ENCODE assay signal across 25 mouse cellular contexts in the genomic region with DNA sequence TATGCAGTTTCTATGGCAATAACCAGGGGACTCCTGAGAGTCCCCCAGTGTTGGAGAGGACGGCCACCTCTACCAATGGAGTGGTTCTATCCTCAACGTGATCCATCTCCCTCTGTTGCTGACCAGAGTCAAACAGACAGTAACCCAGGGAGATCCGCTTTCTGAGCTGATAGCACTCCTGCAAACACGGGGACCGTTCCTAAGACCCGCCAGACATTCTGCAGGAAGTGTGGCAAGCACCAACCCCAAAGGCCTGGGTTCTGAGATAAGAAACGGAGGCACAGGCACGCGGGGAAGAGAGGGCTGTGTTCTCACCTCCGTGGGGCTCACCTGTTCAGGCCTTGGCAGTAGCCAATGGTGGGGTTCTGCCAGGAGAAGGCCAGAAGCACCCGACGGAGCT. TPM values are rescaled to one million over a fixed set of nuclear protein-coding genes. Genes with fewer than 3 reads are reported as not detected.
DNase-seq lines count a peak whose midpoint lies in the region; ATAC-seq and TF ChIP-seq lines count a peak whose summit lies in the region.
"Had no signal": no experiment of that assay in that cellular context is flagged by ENCODE, and none has a peak within 500 bp of the region (broad histone marks: within the 10 kb centered on the region; RNA-seq: fewer than 3 reads in every experiment).

No protein-coding gene starts in this region.

- H3K9me3 ChIP-seq in liver, postnatal 0 days (ENCODE audit: low read length) = no peaks in the 10 kb centered on the region
- no peaks in the 10 kb centered on the region for H3K9me3 ChIP-seq in liver, embryonic 11.5 days (ENCODE audit: control insufficient read depth, low read length)
- H3K9me3 ChIP-seq in ES-E14 (ENCODE audit: control insufficient read depth, insufficient read depth, low read depth, low read length) = no peaks in the 10 kb centered on the region
- H3K9me3 ChIP-seq: embryonic facial prominence, embryonic 12.5 days; forebrain, embryonic 12.5 days; heart, embryonic 15.5 days; hindbrain, embryonic 15.5 days had no signal

- no peaks in the 10 kb centered on the region for H3K36me3 ChIP-seq in liver, postnatal 0 days (replicated peaks; ENCODE audit: insufficient read depth, low read length)
- H3K36me3 ChIP-seq in liver, embryonic 11.5 days (ENCODE audit: control insufficient read depth, insufficient read depth, low read length) = no peaks in the 10 kb centered on the region
- peaks cover 3% of the 10 kb centered on the region; the same call in 1 of the 2 replicates for H3K36me3 ChIP-seq in ES-E14 (ENCODE audit: control insufficient read depth, insufficient read depth, low read length, poor library complexity, severe bottlenecking)
- H3K36me3 ChIP-seq: embryonic facial prominence, embryonic 12.5 days; forebrain, embryonic 12.5 days; heart, embryonic 15.5 days; hindbrain, embryonic 15.5 days had no signal

- no peak for DNase-seq in liver, postnatal 0 days
- DNase-seq in liver, embryonic 11.5 days (ENCODE audit: low spot score) = no peak
- DNase-seq in ES-E14 (ENCODE audit: low read depth, low spot score) = no peak
- DNase-seq in kidney, adult 9 months = no peak
- no peak for DNase-seq in adrenal gland, adult 2 months
- no peak for DNase-seq in adrenal gland, postnatal 25 days
- DNase-seq: adrenal gland, postnatal 36 days; B cell, adult 2 months; cerebellum, adult 11 months; cerebellum, adult 8-10 months; cerebellum, postnatal 14 days; gastrocnemius, postnatal 10 days; heart, adult 2 months; heart, postnatal 36 days had no signal

- H3K4me2 ChIP-seq in liver, postnatal 0 days (ENCODE audit: low read depth, low read length) = peak overlapping the region; percentile 32; the same call in 1 of the 2 replicates
- no peak overlapping the region for H3K4me2 ChIP-seq in liver, embryonic 11.5 days
- H3K4me2 ChIP-seq: embryonic facial prominence, embryonic 12.5 days; forebrain, embryonic 12.5 days; heart, embryonic 11.5 days; heart, embryonic 15.5 days; hindbrain, embryonic 15.5 days had no signal

- 27% methylated on average over 12 of the region's 12 CpGs for WGBS in liver, postnatal 0 days (ENCODE audit: insufficient replicate concordance)
- WGBS in liver, embryonic 11.5 days = 34% methylated on average over 12 of the region's 12 CpGs

- H3K27me3 ChIP-seq in liver, postnatal 0 days (ENCODE audit: insufficient read depth, low read length) = no peaks in the 10 kb centered on the region
- peaks cover 6% of the 10 kb centered on the region; the same call in 1 of the 2 replicates for H3K27me3 ChIP-seq in liver, embryonic 11.5 days (replicated peaks; ENCODE audit: control insufficient read depth, insufficient read depth, low read length)
- H3K27me3 ChIP-seq: hindbrain, embryonic 15.5 days; Patski had no signal

- ATAC-seq in liver, postnatal 0 days = no peak
- no peak for ATAC-seq in liver, embryonic 11.5 days (replicated peaks; ENCODE audit: low FRiP score)
- peak; percentile 19 for ATAC-seq in common myeloid progenitor, adult 5-6 weeks (replicated peaks; ENCODE audit: low read depth, poor library complexity, severe bottlenecking)
- ATAC-seq: activated CD4-positive, CD25-positive, alpha-beta regulatory T cell, adult 4 months; CD4-positive, CD25-positive, alpha-beta regulatory T cell, adult 4 months; forebrain, embryonic 16.5 days; intestine, embryonic 16.5 days; Patski had no signal

- no peak overlapping the region for H3K27ac ChIP-seq in liver, postnatal 0 days (ENCODE audit: low read depth)
- H3K27ac ChIP-seq in liver, embryonic 11.5 days (ENCODE audit: low read depth, low read length) = no peak overlapping the region
- no peak overlapping the region for H3K27ac ChIP-seq in ES-E14 (ENCODE audit: insufficient read depth, low read depth, low read length, poor library complexity, severe bottlenecking)
- H3K27ac ChIP-seq: embryonic facial prominence, embryonic 12.5 days; forebrain, embryonic 12.5 days; heart, adult 2 months; heart, embryonic 15.5 days; hindbrain, embryonic 15.5 days had no signal

- no peak overlapping the region for H3K9ac ChIP-seq in liver, postnatal 0 days (replicated peaks)
- no peak overlapping the region for H3K9ac ChIP-seq in liver, embryonic 11.5 days (ENCODE audit: low read depth, low read length)
- 0 out of 2 replicates have a peak overlapping the region, but pooled peaks have one; percentile 30 for H3K9ac ChIP-seq in ES-E14 (ENCODE audit: insufficient read depth, low read depth, low read length, poor library complexity, severe bottlenecking)
- H3K9ac ChIP-seq: embryonic facial prominence, embryonic 12.5 days; forebrain, embryonic 12.5 days; heart, embryonic 15.5 days; hindbrain, embryonic 15.5 days had no signal

- H3K4me3 ChIP-seq in liver, postnatal 0 days (ENCODE audit: low read depth, low read length) = no peak overlapping the region
- no peak overlapping the region for H3K4me3 ChIP-seq in liver, embryonic 11.5 days (ENCODE audit: low read depth, low read length)
- peak overlapping the region in 1 of 2 experiments; percentile 58; a peak in 1 of 4 replicates for H3K4me3 ChIP-seq in ES-E14 (ENCODE audit: insufficient read depth in 1 of 2, low read depth in 1 of 2, low read length in 2 of 2, poor library complexity in 1 of 2, severe bottlenecking in 1 of 2)
- H3K4me3 ChIP-seq: embryonic facial prominence, embryonic 12.5 days; forebrain, embryonic 12.5 days; heart, adult 2 months; heart, embryonic 15.5 days; hindbrain, embryonic 15.5 days had no signal

- TF ChIP-seq EP300 in liver, postnatal 0 days (IDR thresholded peaks at IDR 0.05; ENCODE audit: low read depth) = no peak

- in situ Hi-C loops in ES-E14 (cut with MboI; ENCODE audit: low sequenced_read_pairs in 2 of 2, unreplicated experiment in 2 of 2) = loop anchor here in 1 of 2 experiments (5.0 kb wide), 1 partner anchor 39 kb away; a partner anchor contains a TSS

- H3K4me1 ChIP-seq in liver, postnatal 0 days (ENCODE audit: insufficient read depth) = 0 out of 2 replicates have a peak, but pooled peaks cover 2% of the 10 kb centered on the region
- peaks cover 11% of the 10 kb centered on the region for H3K4me1 ChIP-seq in liver, embryonic 11.5 days (replicated peaks; ENCODE audit: control insufficient read depth, insufficient read depth, low read length)
- H3K4me1 ChIP-seq in ES-E14 (ENCODE audit: control insufficient read depth in 2 of 2, insufficient read depth in 2 of 2, low read length in 2 of 2, poor library complexity in 1 of 2) = peaks cover 2 to 8% of the 10 kb centered on the region in 2 experiments; a peak in 1 of 4 replicates
- H3K4me1 ChIP-seq: embryonic facial prominence, embryonic 12.5 days; forebrain, embryonic 12.5 days had no signal

- no peak for TF ChIP-seq CTCF in liver, postnatal 0 days (IDR thresholded peaks at IDR 0.05; ENCODE audit: low read depth)

TF ChIP-seq in ES-E14, 5 proteins besides CTCF, POLR2A, EP300 and RAD21:
- TF ChIP-seq HCFC1 (IDR thresholded peaks at IDR 0.05; ENCODE audit: borderline replicate concordance, insufficient read depth, low read length) = no peak
- no peak for TF ChIP-seq MAFK (IDR thresholded peaks at IDR 0.05; ENCODE audit: insufficient read depth, low read depth, low read length)
- no peak for TF ChIP-seq CHD2 (IDR thresholded peaks at IDR 0.05; ENCODE audit: low read depth, low read length)
- TF ChIP-seq ZNF384 (IDR thresholded peaks at IDR 0.05; ENCODE audit: low read depth, low read length) = no peak
- no peak for TF ChIP-seq ZC3H11A (IDR thresholded peaks at IDR 0.05; ENCODE audit: borderline replicate concordance, low read depth, low read length)
TF ChIP-seq in ES-E14: peak in this region for 0.

RNA-seq across cellular contexts. Expression of a gene that starts 11.6 kb away (rescaled TPM):
- 1.7 and 2.2 TPM in 2 replicates for polyA plus RNA-seq in liver, postnatal 0 days (2015; fragmentation: Nextera tagmentation; extraction: Ambion mirVana)
- 4.8 and 5.7 TPM in 2 replicates for polyA plus RNA-seq in liver, embryonic 11.5 days (2014; fragmentation: Nextera tagmentation; extraction: Ambion mirVana)
- total RNA-seq in ES-E14 (2012; rRNA removed) = 1.6 and 2.5 TPM in 2 replicates
- 47.3 and 61.3 TPM in 2 replicates for total RNA-seq in common myeloid progenitor, adult 5-6 weeks (2017)
- total RNA-seq in adrenal gland, adult 2 months (2021) = 1 to 10 TPM; 2.2 to 2.8 TPM
- polyA plus RNA-seq in adrenal gland, adult 2 months (2012; rRNA removed) = 8.7 and 12.4 TPM in 2 replicates
- 2.4 and 3.5 TPM in 2 replicates for total RNA-seq in adrenal gland, postnatal 25 days (2021)

RNA-seq across cellular contexts. Expression of a gene that starts 36.4 kb away (rescaled TPM):
- polyA plus RNA-seq in liver, postnatal 0 days (2015; fragmentation: Nextera tagmentation; extraction: Ambion mirVana) = 0.75 and 0.83 TPM in 2 replicates
- polyA plus RNA-seq in liver, embryonic 11.5 days (2014; fragmentation: Nextera tagmentation; extraction: Ambion mirVana) = 0.58 and 0.70 TPM in 2 replicates
- 6.6 and 7.0 TPM in 2 replicates for total RNA-seq in ES-E14 (2012; rRNA removed)
- total RNA-seq in common myeloid progenitor, adult 5-6 weeks (2017) = 4.1 and 5.3 TPM in 2 replicates
- total RNA-seq in adrenal gland, adult 2 months (2021) = 1 to 10 TPM; 1.4 to 5.1 TPM
- 3.4 and 7.0 TPM in 2 replicates for polyA plus RNA-seq in adrenal gland, adult 2 months (2012; rRNA removed)
- total RNA-seq in adrenal gland, postnatal 25 days (2021) = 2.1 and 2.9 TPM in 2 replicates

Comparison
In these comparisons a context has a peak if more than half of its experiments do, and no peak if none do; other contexts are left out.
1. RNA of a gene that starts 11.6 kb away (total RNA-seq): 47.3 to 61.3 TPM in common myeloid progenitor, adult 5-6 weeks; 2.2 to 2.8 TPM in adrenal gland, adult 2 months, 1.6 to 2.5 TPM in ES-E14 and 2.4 to 3.5 TPM in adrenal gland, postnatal 25 days; every median in the first group is over 10 times any median in the second.